Mouse (Mus musculus) liver, adult 2 months (tissue): ENCODE data around the gene 1700029H14Rik. TPM values are rescaled to one million over a fixed set of nuclear protein-coding genes. Genes with fewer than 3 reads are reported as not detected.

Experiments used
- DNase-seq: peaks from one replicate; pipeline ENCODE4 v3.0.0-alpha.2; 2011; ENCODE audit warnings: low read depth, low spot score; ENCODE audit errors: extremely low read depth
- H3K27ac ChIP-seq: fragments of 200-500 bp; replicated peaks from 2 replicates; pipeline ENCODE4 v1.5.1; 2012; ENCODE audit warnings: low read depth, mild to moderate bottlenecking, control low read depth, inconsistent platforms, low read length; ENCODE audit not compliant: insufficient read depth
- H3K27me3 ChIP-seq: fragments of 200-500 bp; 2 replicates; pipeline ENCODE4 v1.6.1; 2012; ENCODE audit warnings: mild to moderate bottlenecking, moderate library complexity, low read length, inconsistent platforms; ENCODE audit not compliant: control insufficient read depth, insufficient read depth
- H3K36me3 ChIP-seq: fragments of 200-500 bp; 2 replicates; pipeline ENCODE4 v1.6.1; 2012; ENCODE audit warnings: low read length, inconsistent platforms; ENCODE audit not compliant: control insufficient read depth, insufficient read depth
- H3K4me1 ChIP-seq: fragments of 200-500 bp; 2 replicates; pipeline ENCODE4 v1.6.1; 2011; ENCODE audit warnings: low read length; ENCODE audit not compliant: control insufficient read depth, insufficient read depth
- H3K4me3 ChIP-seq: fragments of 200-500 bp; 2 replicates; pipeline ENCODE4 v1.5.1; 2011; ENCODE audit warnings: low read depth, mild to moderate bottlenecking, control low read depth, low read length, moderate library complexity; ENCODE audit not compliant: insufficient read depth
- H3K79me2 ChIP-seq: fragments of 200-500 bp; 2 replicates; pipeline ENCODE4 v1.6.1; 2012; ENCODE audit warnings: inconsistent platforms, mild to moderate bottlenecking, low read length, moderate library complexity; ENCODE audit not compliant: control insufficient read depth, insufficient read depth
- H3K9ac ChIP-seq: fragments of 200-500 bp; 2 replicates; pipeline ENCODE4 v1.6.1; 2012; ENCODE audit warnings: low read depth, mild to moderate bottlenecking, control low read depth, inconsistent platforms, low read length
- CTCF ChIP-seq: fragments of 200-500 bp; IDR thresholded peaks from 2 replicates; pipeline ENCODE4 v1.5.1; 2011; ENCODE audit warnings: low read depth, low read length, control low read depth
- POLR2A ChIP-seq: fragments of 200-500 bp; IDR thresholded peaks from 2 replicates; pipeline ENCODE4 v1.6.1; 2011; ENCODE audit warnings: low read length, control low read depth; ENCODE audit not compliant: insufficient read depth; ENCODE audit errors: extremely low read depth
- WGBS: fragments of 180-500 bp; shearing (Covaris S2); methylation state at CpG from one replicate; pipeline ENCODE4 v1.1.7; 2018; 5-methylcytosine and 5-hydroxymethylcytosine counted together
- polyA plus RNA-seq: library from polyadenylated mRNA; depleted of rRNA; stranded (reverse); fragments of >200 nt; gene quantifications from 2 replicates; pipeline ENCODE4 v1.2.3, GENCODE M21; 2012
- total RNA-seq: library from RNA; depleted of rRNA; stranded (reverse); fragments of >200 nt; gene quantifications from 2 replicates; pipeline ENCODE4 v1.2.3, GENCODE M21; 2014

Gene 1700029H14Rik
- total and polyA plus RNA-seq, 2 experiments: not detected

- Histone ChIP-seq H3K4me1 (no peaks in the 10 kb centered on the region), H3K9ac (no peak overlapping the region), H3K79me2 (no peaks in the 10 kb centered on the region), H3K27ac (no peak overlapping the region), H3K36me3 (no peaks in the 10 kb centered on the region), H3K27me3 (no peaks in the 10 kb centered on the region), H3K4me3 (no peak overlapping the region)
- WGBS: 76% methylated on average over 2 of the region's 2 CpGs
- DNase-seq: no peak
- TF ChIP-seq POLR2A: no peak
- TF ChIP-seq CTCF: no peak
Observed at GRCm38 (mm10) chr8:13557526-13557925, 4.7 kb downstream of the 1700029H14Rik start.

- H3K4me3 ChIP-seq: no peak overlapping the region
- H3K36me3 ChIP-seq: no peaks in the 10 kb centered on the region
- no peaks in the 10 kb centered on the region for H3K4me1 ChIP-seq
- 96% methylated on average over 6 of the region's 6 CpGs for WGBS
- TF ChIP-seq POLR2A (no peak), CTCF (no peak)
- no peak for DNase-seq
- H3K9ac ChIP-seq: no peak overlapping the region
- H3K79me2 ChIP-seq: no peaks in the 10 kb centered on the region
- H3K27ac ChIP-seq: no peak overlapping the region
- H3K27me3 ChIP-seq: no peaks in the 10 kb centered on the region
Observed at GRCm38 (mm10) chr8:13551574-13551830, 10.8 kb downstream of the 1700029H14Rik start.

- no peak overlapping the region for H3K4me3 ChIP-seq
- H3K79me2 ChIP-seq: no peaks in the 10 kb centered on the region
- H3K36me3 ChIP-seq: no peaks in the 10 kb centered on the region
- H3K27ac ChIP-seq: no peak overlapping the region
- TF ChIP-seq CTCF (peak; percentile 91), POLR2A (no peak)
- 56% methylated on average over 9 of the region's 9 CpGs for WGBS
- H3K9ac ChIP-seq: no peak overlapping the region
- H3K4me1 ChIP-seq: no peaks in the 10 kb centered on the region
- DNase-seq: peak; percentile 67
- H3K27me3 ChIP-seq: no peaks in the 10 kb centered on the region
Observed at GRCm38 (mm10) chr8:13550718-13551573, 11.3 kb downstream of the 1700029H14Rik start.

- no peak for DNase-seq
- H3K27ac ChIP-seq: no peak overlapping the region
- WGBS: 41% methylated on average over 9 of the region's 9 CpGs
- no peak overlapping the region for H3K4me3 ChIP-seq
- H3K4me1 ChIP-seq: no peaks in the 10 kb centered on the region
- TF ChIP-seq POLR2A (no peak), CTCF (no peak)
- no peaks in the 10 kb centered on the region for H3K27me3 ChIP-seq
- H3K36me3 ChIP-seq: no peaks in the 10 kb centered on the region
- no peaks in the 10 kb centered on the region for H3K79me2 ChIP-seq
- H3K9ac ChIP-seq: no peak overlapping the region
Observed at GRCm38 (mm10) chr8:13548831-13549230, 13.4 kb downstream of the 1700029H14Rik start.

- 44% methylated on average over 4 of the region's 4 CpGs for WGBS
Observed at GRCm38 (mm10) chr8:13548235-13548634, 14.0 kb downstream of the 1700029H14Rik start.

GRCm38 (mm10) chr8:13546421-13546820 is 15.8 kb downstream of the 1700029H14Rik start:
- no peak for TF ChIP-seq POLR2A
- TF ChIP-seq CTCF: no peak
- H3K4me1 ChIP-seq: no peaks in the 10 kb centered on the region
- no peak overlapping the region for H3K27ac ChIP-seq
- no peaks in the 10 kb centered on the region for H3K79me2 ChIP-seq
- H3K9ac ChIP-seq: no peak overlapping the region
- DNase-seq: no peak
- WGBS: 84% methylated on average over 4 of the region's 4 CpGs
- no peaks in the 10 kb centered on the region for H3K36me3 ChIP-seq
- no peaks in the 10 kb centered on the region for H3K27me3 ChIP-seq
- H3K4me3 ChIP-seq: no peak overlapping the region

More at GRCm38 (mm10) chr8:13548235-13548634, 14.0 kb downstream of the 1700029H14Rik start:
- no peak for TF ChIP-seq POLR2A
- TF ChIP-seq CTCF: peak; percentile 68
- Histone ChIP-seq H3K27me3 (no peaks in the 10 kb centered on the region), H3K4me1 (no peaks in the 10 kb centered on the region), H3K36me3 (no peaks in the 10 kb centered on the region), H3K4me3 (no peak overlapping the region), H3K9ac (no peak overlapping the region), H3K79me2 (no peaks in the 10 kb centered on the region), H3K27ac (no peak overlapping the region)
- DNase-seq: peak; percentile 8
